ENCODE assay signal across 8 mouse cellular contexts in the genomic region with DNA sequence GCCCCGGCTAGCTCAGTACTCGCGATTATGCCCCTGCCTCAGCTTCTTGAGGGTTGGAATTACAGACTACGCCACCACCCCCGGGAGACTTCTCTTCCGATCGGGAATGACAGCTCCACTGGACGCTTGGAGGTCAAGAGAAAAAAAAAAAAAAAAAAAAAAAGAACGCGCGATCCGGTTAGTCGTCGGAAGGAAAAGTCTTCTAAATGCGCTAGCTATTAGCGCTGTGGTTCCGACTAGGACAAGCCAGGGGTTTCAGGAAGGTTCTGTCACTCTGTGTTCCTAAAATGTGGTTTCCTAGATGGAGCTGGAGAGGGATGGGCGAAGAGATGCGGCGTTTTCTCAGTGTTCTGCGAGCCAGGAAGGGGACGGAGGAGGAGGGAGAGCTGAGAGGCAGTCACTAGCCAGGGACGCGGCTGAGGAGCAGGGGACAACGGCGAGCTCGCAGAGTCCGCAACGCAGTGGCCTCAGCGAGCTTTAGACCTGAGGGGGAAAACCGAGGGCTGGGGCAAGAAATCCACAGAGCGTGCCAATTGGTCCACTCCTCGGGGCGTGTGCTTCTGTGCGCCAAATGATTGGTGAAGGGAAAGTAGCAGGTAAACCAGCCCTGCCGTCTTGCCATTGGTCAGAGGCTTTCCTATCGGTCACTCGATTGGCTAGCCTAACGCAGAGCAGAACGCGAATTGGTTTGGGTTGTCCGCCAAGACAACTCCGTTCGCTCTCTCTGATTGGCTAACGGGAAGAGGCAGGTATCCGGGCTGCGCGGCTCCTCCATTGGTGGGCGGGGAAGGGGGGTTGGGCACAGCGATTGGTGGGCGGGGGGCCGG. TPM values are rescaled to one million over a fixed set of nuclear protein-coding genes. Genes with fewer than 3 reads are reported as not detected.
DNase-seq lines count a peak whose midpoint lies in the region; ATAC-seq and TF ChIP-seq lines count a peak whose summit lies in the region.

A gene (plus strand): TSS at position 822 of the 827 bp plus-strand sequence.

- H3K4me1 ChIP-seq in G1E (ENCODE audit: insufficient read depth, low read depth, low read length): peaks cover 13% of the 10 kb centered on the region
- H3K4me1 ChIP-seq in forebrain, embryonic 15.5 days: peaks cover 24% of the 10 kb centered on the region
- peaks cover 16% of the 10 kb centered on the region for H3K4me1 ChIP-seq in lung, adult 2 months (ENCODE audit: control insufficient read depth, insufficient read depth, low read length)

- TF ChIP-seq CTCF in G1E (IDR thresholded peaks at IDR 0.05; ENCODE audit: low read depth, low read length): no peak
- TF ChIP-seq CTCF in lung, adult 2 months (IDR thresholded peaks at IDR 0.05; ENCODE audit: insufficient read depth, low read length): no peak

- H3K4me2 ChIP-seq in forebrain, embryonic 15.5 days (replicated peaks): peak within 1 kb of the TSS; percentile 82

- ATAC-seq in G1E (ENCODE audit: extremely low read depth, insufficient number of reproducible peaks, low FRiP score, poor library complexity, severe bottlenecking): peak; percentile 92
- ATAC-seq in forebrain, embryonic 15.5 days (replicated peaks): peak; percentile 98
- ATAC-seq in neutrophil, adult 5-6 weeks (ENCODE audit: extremely low read depth, insufficient number of reproducible peaks, low FRiP score, poor library complexity, severe bottlenecking): peak; percentile 89

- TF ChIP-seq POLR2A in lung, adult 2 months (IDR thresholded peaks at IDR 0.05; ENCODE audit: borderline replicate concordance, extremely low read depth, low read depth, low read length): peak; percentile 81; the same call in 1 of the 2 replicates

- peaks cover 74% of the 10 kb centered on the region for H3K27me3 ChIP-seq in G1E (ENCODE audit: insufficient read depth, low read length)
- H3K27me3 ChIP-seq in forebrain, embryonic 15.5 days: peaks cover 31% of the 10 kb centered on the region

- H3K9ac ChIP-seq in forebrain, embryonic 15.5 days (replicated peaks): peak within 1 kb of the TSS; percentile 66

- H3K4me3 ChIP-seq in G1E (ENCODE audit: low read depth, low read length): peak within 1 kb of the TSS; percentile 71
- H3K4me3 ChIP-seq in forebrain, embryonic 15.5 days: peak within 1 kb of the TSS; percentile 70
- peak within 1 kb of the TSS; percentile 90 for H3K4me3 ChIP-seq in lung, adult 2 months (replicated peaks; ENCODE audit: extremely low read depth, low read depth, low read length)

- intact Hi-C loops in heart, postnatal 25 days (cut with DNase I): loop anchor here (5.0 kb wide), 2 partner anchors 40 to 60 kb away; no protein-coding TSS in a partner anchor

- under 1% methylated on average over 52 of the region's 52 CpGs for WGBS in forebrain, embryonic 15.5 days
- WGBS in lung, adult 2 months: under 1% methylated on average over 52 of the region's 52 CpGs

- H3K27ac ChIP-seq in forebrain, embryonic 15.5 days (replicated peaks): peak within 1 kb of the TSS; percentile 78

- peak; percentile 92 for DNase-seq in G1E (ENCODE audit: low spot score)
- DNase-seq in cerebellum, adult 11-12 months: peak; percentile 99
- peak; percentile 95 for DNase-seq in heart, postnatal 25 days (ENCODE audit: low spot score)
- DNase-seq in layer of hippocampus, adult 18-20 months (ENCODE audit: low spot score in 2 of 2): peak; percentile 95 to 98
- peak; percentile 91 for DNase-seq in lung, adult 2 months
- DNase-seq in thymus, adult 18-20 months: peak; percentile 91 to 95

- H3K9me3 ChIP-seq in G1E (replicated peaks): no peaks in the 10 kb centered on the region
- H3K9me3 ChIP-seq in forebrain, embryonic 15.5 days: no peaks in the 10 kb centered on the region

- H3K36me3 ChIP-seq in G1E (replicated peaks): no peaks in the 10 kb centered on the region
- no peaks in the 10 kb centered on the region for H3K36me3 ChIP-seq in forebrain, embryonic 15.5 days

RNA-seq across cellular contexts. Expression of the gene that starts here (rescaled TPM):
- total RNA-seq in G1E (2014; fragmentation: Nextera tagmentation) (29.2 and 29.9 TPM in 2 replicates), G1E (2017) (22.0 and 23.8 TPM in 2 replicates)
- polyA plus RNA-seq in G1E (2012): 3.0 and 4.6 TPM in 2 replicates
- 16.0 and 16.2 TPM in 2 replicates for polyA plus RNA-seq in forebrain, embryonic 15.5 days (2015; fragmentation: Nextera tagmentation; extraction: Ambion mirVana)
- 10 to 100 TPM in 1 of 2 experiments, 1 to 10 TPM in 1; 3.4 to 23.9 TPM for total RNA-seq in heart, postnatal 25 days (2021)
- 10 to 100 TPM; 40.1 TPM for total RNA-seq in layer of hippocampus, adult 18-20 months (2021)
- 4.6 and 15.8 TPM in 2 replicates for polyA plus RNA-seq in lung, adult 2 months (2012; rRNA removed)
- 21.6 and 22.7 TPM in 2 replicates for total RNA-seq in neutrophil, adult 5-6 weeks (2017)

Comparison
In these comparisons a context has a peak if more than half of its experiments do, and no peak if none do; other contexts are left out.
1. Peak in every context shown above with its lines: DNase-seq, ATAC-seq, H3K4me3 ChIP-seq and H3K27ac ChIP-seq.